Mouse (Mus musculus) myocyte (in vitro differentiated cells): ENCODE measurements at regions not wholly inside any gene's neighbourhood (a gene's known extent, or its start where the extent isn't known, plus 50 kb on each side); places are given as distances from the start of the nearest gene placed in this dataset.

ENCODE experiments used
- H3K27me3 ChIP-seq: one replicate; pipeline ENCODE4 v1.6.1; 2011; ENCODE audit not compliant: control insufficient read depth, insufficient read depth, insufficient read length
- H3K36me3 ChIP-seq: one replicate; pipeline ENCODE4 v1.6.1; 2011; ENCODE audit not compliant: control insufficient read depth, insufficient read depth
- H3K4me2 ChIP-seq: one replicate; pipeline ENCODE4 v1.6.1; 2011; ENCODE audit warnings: low read depth, control low read depth
- H3K4me3 ChIP-seq: one replicate; pipeline ENCODE4 v1.5.1; 2011; ENCODE audit warnings: mild to moderate bottlenecking, control low read depth, moderate library complexity
- H3K79me2 ChIP-seq: one replicate; pipeline ENCODE4 v1.6.1; 2011; ENCODE audit not compliant: control insufficient read depth, insufficient read depth
- H3ac ChIP-seq: one replicate; pipeline ENCODE4 v1.6.1; 2011; ENCODE audit not compliant: control insufficient read depth, insufficient read length
- CEBPB ChIP-seq: IDR thresholded peaks from 2 replicates; pipeline ENCODE4 v1.6.1; 2011; ENCODE audit warnings: mild to moderate bottlenecking, moderate library complexity; ENCODE audit not compliant: poor library complexity, insufficient read depth, severe bottlenecking
- E2F4 ChIP-seq: IDR thresholded peaks from one replicate; pipeline ENCODE4 v1.6.1; 2011; ENCODE audit warnings: mild to moderate bottlenecking, control low read depth, moderate library complexity; ENCODE audit not compliant: insufficient read depth
- MAX ChIP-seq: IDR thresholded peaks from one replicate; pipeline ENCODE4 v1.6.1; 2011; ENCODE audit warnings: low read depth, mild to moderate bottlenecking, control low read depth
- MYOD1 ChIP-seq, 3 experiments: IDR thresholded peaks; one replicate each; pipeline ENCODE4 v1.6.1; 2011; ENCODE audit warnings: control low read depth in 2 of 3, low read depth in 2 of 3, mild to moderate bottlenecking in 2 of 3, moderate library complexity in 1 of 3; ENCODE audit not compliant: insufficient read length in 2 of 3, control insufficient read depth in 1 of 3
- MYOG ChIP-seq, 3 experiments: IDR thresholded peaks; one replicate each; pipeline ENCODE4 v1.6.1; 2011; ENCODE audit warnings: control low read depth in 2 of 3, low read depth in 2 of 3, mild to moderate bottlenecking in 2 of 3; ENCODE audit not compliant: insufficient read length in 2 of 3, control insufficient read depth in 1 of 3, insufficient read depth in 1 of 3
- POLR2A ChIP-seq: IDR thresholded peaks from one replicate; pipeline ENCODE4 v1.6.1; 2011; ENCODE audit warnings: low read depth, mild to moderate bottlenecking, control low read depth, moderate library complexity; ENCODE audit not compliant: insufficient read length
- POLR2AphosphoS2 ChIP-seq: IDR thresholded peaks from one replicate; pipeline ENCODE4 v1.6.1; 2011; ENCODE audit warnings: low read depth, control low read depth; ENCODE audit not compliant: insufficient read length
- REST ChIP-seq: IDR thresholded peaks from one replicate; pipeline ENCODE4 v1.6.1; 2011; ENCODE audit warnings: mild to moderate bottlenecking, control low read depth, moderate library complexity; ENCODE audit not compliant: insufficient read depth, insufficient read length
- SRF ChIP-seq: IDR thresholded peaks from one replicate; pipeline ENCODE4 v1.6.1; 2011; ENCODE audit warnings: low read depth; ENCODE audit not compliant: control insufficient read depth, insufficient read length
- TCF12 ChIP-seq: IDR thresholded peaks from one replicate; pipeline ENCODE4 v1.6.1; 2011; ENCODE audit warnings: mild to moderate bottlenecking, control low read depth; ENCODE audit not compliant: poor library complexity, insufficient read depth, severe bottlenecking
- TCF3 ChIP-seq: IDR thresholded peaks from one replicate; pipeline ENCODE4 v1.6.1; 2011; ENCODE audit warnings: low read depth, control low read depth; ENCODE audit not compliant: insufficient read length
- USF1 ChIP-seq: IDR thresholded peaks from one replicate; pipeline ENCODE4 v1.6.1; 2011; ENCODE audit warnings: low read depth, mild to moderate bottlenecking, control low read depth, moderate library complexity

GRCm38 (mm10) chr4:95325861-95326260 lies 231.4 kb upstream of the Fggy start:
- TF ChIP-seq USF1, result no peak
- TF ChIP-seq POLR2AphosphoS2, result no peak
- no peak for TF ChIP-seq SRF
- no peak for TF ChIP-seq POLR2A
- no peak for TF ChIP-seq MYOG (IDR thresholded peaks at IDR 0.05; ENCODE audit: control insufficient read depth in 1 of 3, insufficient read depth in 1 of 3, insufficient read length in 2 of 3, low read depth in 2 of 3)
- TF ChIP-seq MAX, result no peak
- TF ChIP-seq REST, result no peak
- TF ChIP-seq TCF3, result no peak
- TF ChIP-seq CEBPB, result no peak
- no peak for TF ChIP-seq E2F4
- no peak for TF ChIP-seq MYOD1 (IDR thresholded peaks at IDR 0.05; ENCODE audit: control insufficient read depth in 1 of 3, insufficient read length in 2 of 3, low read depth in 2 of 3)
- TF ChIP-seq TCF12, result no peak
- Histone ChIP-seq H3ac (no peak overlapping the region), H3K4me2 (no peak overlapping the region), H3K36me3 (no peaks in the 10 kb centered on the region), H3K4me3 (no peak overlapping the region), H3K27me3 (no peaks in the 10 kb centered on the region), H3K79me2 (no peaks in the 10 kb centered on the region)

DNA sequence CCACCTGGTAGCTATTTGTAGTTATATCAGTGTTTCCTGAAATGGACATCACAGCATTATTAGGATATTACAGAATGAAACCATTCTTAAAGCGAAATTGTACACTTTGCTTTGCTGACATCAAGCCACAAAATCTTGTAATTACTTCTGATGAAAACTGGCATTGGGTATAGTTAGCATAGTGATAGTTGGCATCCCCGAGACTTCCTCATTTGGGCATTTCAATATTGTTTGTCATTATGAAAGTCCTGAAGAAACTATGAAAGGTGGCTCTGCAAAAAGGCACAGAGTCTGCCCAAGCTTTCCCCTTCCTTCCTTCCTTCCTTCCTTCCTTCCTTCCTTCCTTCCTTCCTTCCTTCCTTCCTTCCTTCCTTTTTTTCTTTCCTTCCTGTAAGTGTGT lies 217.5 kb upstream of the Fggy start:
- no peak overlapping the region for H3ac ChIP-seq
- no peaks in the 10 kb centered on the region for H3K79me2 ChIP-seq
- TF ChIP-seq USF1, result no peak
- no peak for TF ChIP-seq SRF
- TF ChIP-seq E2F4, result no peak
- TF ChIP-seq MYOD1 (IDR thresholded peaks at IDR 0.05; ENCODE audit: control insufficient read depth in 1 of 3, insufficient read length in 2 of 3, low read depth in 2 of 3), result no peak
- no peak for TF ChIP-seq REST
- no peak for TF ChIP-seq POLR2A
- no peak for TF ChIP-seq CEBPB
- TF ChIP-seq TCF3, result no peak
- TF ChIP-seq POLR2AphosphoS2, result no peak
- TF ChIP-seq MAX, result no peak
- no peak for TF ChIP-seq MYOG (IDR thresholded peaks at IDR 0.05; ENCODE audit: control insufficient read depth in 1 of 3, insufficient read depth in 1 of 3, insufficient read length in 2 of 3, low read depth in 2 of 3)
- no peak for TF ChIP-seq TCF12
- no peaks in the 10 kb centered on the region for H3K27me3 ChIP-seq
- no peak overlapping the region for H3K4me3 ChIP-seq
- H3K36me3 ChIP-seq, result no peaks in the 10 kb centered on the region
- no peak overlapping the region for H3K4me2 ChIP-seq

- no peak overlapping the region for H3ac ChIP-seq
- no peaks in the 10 kb centered on the region for H3K36me3 ChIP-seq
- no peaks in the 10 kb centered on the region for H3K79me2 ChIP-seq
- no peaks in the 10 kb centered on the region for H3K27me3 ChIP-seq
- H3K4me3 ChIP-seq, result no peak overlapping the region
- H3K4me2 ChIP-seq, result no peak overlapping the region
- TF ChIP-seq TCF12 (no peak), REST (no peak), E2F4 (no peak), MYOG (IDR thresholded peaks at IDR 0.05; ENCODE audit: control insufficient read depth in 1 of 3, insufficient read depth in 1 of 3, insufficient read length in 2 of 3, low read depth in 2 of 3) (no peak), POLR2AphosphoS2 (no peak), MYOD1 (IDR thresholded peaks at IDR 0.05; ENCODE audit: control insufficient read depth in 1 of 3, insufficient read length in 2 of 3, low read depth in 2 of 3) (no peak)
These were observed 216.4 kb upstream of the Fggy start for GRCm38 (mm10) chr4:95340926-95341325.

DNA sequence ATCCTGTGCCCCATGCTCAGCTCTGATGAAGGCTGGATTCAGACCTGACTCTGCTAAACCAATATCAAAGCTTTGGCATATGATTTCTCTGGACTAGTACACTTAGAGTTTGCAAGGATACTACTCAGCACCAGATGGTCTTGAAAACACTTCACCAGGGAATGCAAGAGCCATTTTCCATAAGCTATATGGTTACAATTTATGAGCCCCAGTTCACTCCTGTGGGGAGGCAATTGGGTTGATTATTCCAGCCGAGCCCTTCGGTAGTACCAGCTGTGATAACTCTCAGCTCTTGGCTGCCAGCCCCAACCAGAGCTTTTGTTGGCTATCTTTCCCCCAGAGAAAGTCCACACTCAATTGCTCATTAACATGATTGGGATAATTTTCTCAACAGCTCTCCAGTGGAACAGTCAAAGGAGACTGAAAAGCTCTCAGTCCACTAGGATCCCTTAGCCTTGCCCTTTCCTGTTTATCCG lies 210.5 kb upstream of the Fggy start:
- TF ChIP-seq POLR2A (no peak), REST (no peak), POLR2AphosphoS2 (no peak), TCF12 (no peak), CEBPB (no peak), SRF (no peak), MAX (no peak)
- Histone ChIP-seq H3K36me3 (no peaks in the 10 kb centered on the region), H3K27me3 (no peaks in the 10 kb centered on the region), H3K79me2 (no peaks in the 10 kb centered on the region), H3ac (no peak overlapping the region), H3K4me2 (no peak overlapping the region), H3K4me3 (no peak overlapping the region)

DNA sequence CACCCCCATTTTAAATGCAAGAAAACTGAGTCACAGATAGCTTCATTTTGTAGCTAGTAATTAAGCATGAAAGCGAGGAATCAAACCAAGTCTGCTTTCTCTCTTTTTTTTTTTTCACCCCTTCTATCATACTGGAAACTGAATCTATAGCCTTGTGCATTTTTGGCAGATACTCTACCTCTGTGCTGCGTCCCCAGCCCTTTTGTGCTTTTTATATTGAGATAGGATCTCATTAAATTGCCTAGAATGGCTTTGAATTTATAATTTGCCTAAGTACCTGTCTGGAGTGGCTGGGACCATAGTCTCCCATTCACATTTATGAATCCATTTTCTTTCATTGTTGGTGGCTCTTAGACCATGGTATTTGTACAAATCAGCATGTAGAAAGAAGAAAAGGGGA lies 209.9 kb upstream of the Fggy start:
- no peaks in the 10 kb centered on the region for H3K36me3 ChIP-seq
- H3K4me2 ChIP-seq, result no peak overlapping the region
- no peaks in the 10 kb centered on the region for H3K79me2 ChIP-seq
- H3K27me3 ChIP-seq, result no peaks in the 10 kb centered on the region
- H3ac ChIP-seq, result no peak overlapping the region
- no peak overlapping the region for H3K4me3 ChIP-seq
- TF ChIP-seq TCF3 (no peak), SRF (no peak), USF1 (no peak), MYOG (IDR thresholded peaks at IDR 0.05; ENCODE audit: control insufficient read depth in 1 of 3, insufficient read depth in 1 of 3, insufficient read length in 2 of 3, low read depth in 2 of 3) (no peak), MAX (no peak), POLR2AphosphoS2 (no peak), E2F4 (no peak), POLR2A (no peak), CEBPB (no peak), REST (no peak), TCF12 (no peak), MYOD1 (IDR thresholded peaks at IDR 0.05; ENCODE audit: control insufficient read depth in 1 of 3, insufficient read length in 2 of 3, low read depth in 2 of 3) (no peak)
